Mouse (Mus musculus): ENCODE measurements around the gene Pim3. TPM values are rescaled to one million over a fixed set of nuclear protein-coding genes. Genes with fewer than 3 reads are reported as not detected.

Pim3 gene
- total and polyA plus RNA-seq, 3 experiments: 33.6 to 41.6 TPM; not detected in 1

DNA sequence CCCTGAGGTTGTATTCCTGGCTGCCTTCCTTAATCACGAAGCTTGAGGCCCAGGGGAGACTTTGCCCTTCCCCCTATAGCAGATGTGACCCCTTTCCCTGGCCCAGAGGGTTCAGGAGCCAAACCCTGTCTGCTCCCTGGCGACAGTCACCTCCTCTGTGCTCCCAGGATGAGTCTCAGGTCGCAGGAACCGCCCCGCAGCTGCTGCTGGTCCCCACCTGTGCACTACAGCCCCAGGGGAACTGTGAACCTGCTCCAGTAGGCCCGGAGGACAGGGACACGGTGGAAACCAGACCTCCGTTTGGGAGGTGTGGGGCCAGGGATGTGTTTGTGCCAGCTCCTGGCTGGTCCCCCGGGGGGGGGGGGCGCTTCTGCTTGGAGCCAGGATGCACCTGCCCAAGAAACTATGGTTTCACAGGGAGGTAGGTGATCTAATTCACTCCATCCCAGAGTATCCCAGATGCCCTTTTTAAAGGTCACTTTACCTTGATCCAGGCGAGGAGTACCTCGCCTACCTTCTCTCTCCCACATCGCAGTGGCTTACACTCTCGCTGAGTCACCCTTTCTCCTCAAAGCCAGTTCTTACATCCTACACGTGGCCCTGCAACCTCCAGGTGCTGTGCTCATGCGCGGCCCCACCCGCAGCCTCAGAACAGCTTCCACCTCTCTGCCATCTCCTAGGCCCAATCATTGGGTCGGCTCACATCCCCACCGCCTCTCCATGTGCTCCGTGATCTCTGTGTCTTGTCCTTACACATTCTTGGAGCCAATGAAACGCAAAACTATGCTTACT lies 19.5 kb downstream of the Pim3 start:
- DNase-seq (ENCODE audit: low read depth, low spot score): no peak
- Histone ChIP-seq H3K9ac (ENCODE audit: control insufficient read depth, low read depth, low read length, poor library complexity, severe bottlenecking) (no peak overlapping the region), H3K4me1 (ENCODE audit: control insufficient read depth in 1 of 2, insufficient read depth in 2 of 2, low read length in 2 of 2) (no peaks in the 10 kb centered on the region), H3K27me3 (ENCODE audit: control insufficient read depth in 1 of 2, insufficient read depth in 2 of 2, low read length in 2 of 2) (peaks cover 4 to 16% of the 10 kb centered on the region in 2 experiments), H3K27ac (ENCODE audit: control insufficient read depth, low read depth, low read length) (no peak overlapping the region), H3K79me2 (ENCODE audit: control insufficient read depth, insufficient read depth, low read length, poor library complexity) (no peaks in the 10 kb centered on the region), H3K9me3 (replicated peaks; ENCODE audit: insufficient read depth, low read length) (no peaks in the 10 kb centered on the region), H3K36me3 (ENCODE audit: control insufficient read depth in 1 of 2, insufficient read depth in 2 of 2, low read length in 2 of 2) (no peaks in the 10 kb centered on the region), H3K4me3 (ENCODE audit: control insufficient read depth in 1 of 2, insufficient read depth in 1 of 2, low read depth in 2 of 2, low read length in 2 of 2) (no peak overlapping the region)
- TF ChIP-seq USF2 (IDR thresholded peaks at IDR 0.05; ENCODE audit: borderline replicate concordance in 1 of 2, insufficient read depth in 1 of 2, low read depth in 1 of 2, low read length in 2 of 2) (no peak), TCF12 (IDR thresholded peaks at IDR 0.05; ENCODE audit: low read depth, low read length) (no peak), MYC (IDR thresholded peaks at IDR 0.05; ENCODE audit: low read depth, low read length) (no peak), USF1 (IDR thresholded peaks at IDR 0.05; ENCODE audit: low read depth, low read length) (no peak), BHLHE40 (IDR thresholded peaks at IDR 0.05; ENCODE audit: borderline replicate concordance, low read depth, low read length) (no peak), SIN3A (IDR thresholded peaks at IDR 0.05; ENCODE audit: low read length) (no peak), RCOR1 (IDR thresholded peaks at IDR 0.05; ENCODE audit: low read depth, low read length) (no peak), ZMIZ1 (IDR thresholded peaks at IDR 0.05; ENCODE audit: low read depth, low read length) (no peak), E2F4 (IDR thresholded peaks at IDR 0.05; ENCODE audit: borderline replicate concordance, low read depth, low read length) (no peak), MAFK (IDR thresholded peaks at IDR 0.05; ENCODE audit: borderline replicate concordance, low read depth, low read length) (no peak), ETS1 (IDR thresholded peaks at IDR 0.05; ENCODE audit: low read depth, low read length) (no peak), ELF1 (IDR thresholded peaks at IDR 0.05; ENCODE audit: low read depth, low read length) (no peak), MEF2A (IDR thresholded peaks at IDR 0.05; ENCODE audit: extremely low read depth, insufficient replicate concordance, low read depth, low read length, poor library complexity, severe bottlenecking) (no peak), ZKSCAN1 (IDR thresholded peaks at IDR 0.05; ENCODE audit: low read depth, low read length) (no peak), JUND (IDR thresholded peaks at IDR 0.05; ENCODE audit: low read depth, low read length) (no peak), KAT2A (conservative IDR thresholded peaks at IDR 0.05; ENCODE audit: low read depth, low read length) (no peak), CHD1 (IDR thresholded peaks at IDR 0.05; ENCODE audit: low read depth, low read length) (no peak), MAZ (IDR thresholded peaks at IDR 0.05; ENCODE audit: low read depth, low read length) (no peak)

DNA sequence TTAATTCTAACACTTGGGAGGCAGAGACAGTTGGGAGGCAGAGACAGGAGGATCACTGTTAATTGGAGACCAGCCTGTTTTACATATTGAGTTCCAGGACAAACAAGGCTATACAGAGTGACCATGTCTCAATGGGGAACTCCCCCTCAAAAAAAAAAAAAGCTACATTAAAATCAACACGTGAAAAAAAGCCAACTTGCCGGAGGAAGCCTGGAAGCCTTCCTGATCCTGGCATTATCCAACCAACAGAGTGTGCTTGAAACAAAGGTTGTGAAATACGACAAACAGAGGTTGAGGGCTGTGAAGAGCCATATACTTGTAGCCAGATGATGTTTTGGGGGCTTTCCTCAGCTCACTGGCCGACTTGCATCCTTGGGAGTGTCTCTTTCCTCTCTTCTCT lies 20.9 kb downstream of the Pim3 start:
- Histone ChIP-seq H3K36me3 (ENCODE audit: control insufficient read depth in 1 of 2, insufficient read depth in 2 of 2, low read length in 2 of 2) (no peaks in the 10 kb centered on the region), H3K9ac (ENCODE audit: control insufficient read depth, low read depth, low read length, poor library complexity, severe bottlenecking) (no peak overlapping the region), H3K79me2 (ENCODE audit: control insufficient read depth, insufficient read depth, low read length, poor library complexity) (no peaks in the 10 kb centered on the region), H3K27ac (ENCODE audit: control insufficient read depth, low read depth, low read length) (no peak overlapping the region), H3K4me1 (ENCODE audit: control insufficient read depth in 1 of 2, insufficient read depth in 2 of 2, low read length in 2 of 2) (no peaks in the 10 kb centered on the region), H3K9me3 (replicated peaks; ENCODE audit: insufficient read depth, low read length) (no peaks in the 10 kb centered on the region), H3K4me3 (ENCODE audit: control insufficient read depth in 1 of 2, insufficient read depth in 1 of 2, low read depth in 2 of 2, low read length in 2 of 2) (no peak overlapping the region), H3K27me3 (ENCODE audit: control insufficient read depth in 1 of 2, insufficient read depth in 2 of 2, low read length in 2 of 2) (peaks cover 5 to 19% of the 10 kb centered on the region in 2 experiments)
- no peak for DNase-seq (ENCODE audit: low read depth, low spot score)
- TF ChIP-seq TAL1 (IDR thresholded peaks at IDR 0.05; ENCODE audit: low read length) (no peak), BHLHE40 (IDR thresholded peaks at IDR 0.05; ENCODE audit: borderline replicate concordance, low read depth, low read length) (no peak), MEF2A (IDR thresholded peaks at IDR 0.05; ENCODE audit: extremely low read depth, insufficient replicate concordance, low read depth, low read length, poor library complexity, severe bottlenecking) (no peak), NRF1 (IDR thresholded peaks at IDR 0.05; ENCODE audit: insufficient read depth, low read depth, low read length, poor library complexity, severe bottlenecking) (no peak), RAD21 (IDR thresholded peaks at IDR 0.05; ENCODE audit: low read depth, low read length) (no peak), ZKSCAN1 (IDR thresholded peaks at IDR 0.05; ENCODE audit: low read depth, low read length) (no peak), KAT2A (conservative IDR thresholded peaks at IDR 0.05; ENCODE audit: low read depth, low read length) (no peak), HCFC1 (IDR thresholded peaks at IDR 0.05; ENCODE audit: low read depth, low read length) (no peak)

Measured in MEL (cell line).